Mouse (Mus musculus): ENCODE measurements at regions not wholly inside any gene's neighbourhood (a gene's known extent, or its start where the extent isn't known, plus 50 kb on each side); places are given as distances from the start of the nearest gene placed in this dataset.
"Not testable (repeated sequence)": the region's sequence is repeated elsewhere in the genome, so short reads cannot be mapped to it uniquely, and the experiment has no call there.

DNA sequence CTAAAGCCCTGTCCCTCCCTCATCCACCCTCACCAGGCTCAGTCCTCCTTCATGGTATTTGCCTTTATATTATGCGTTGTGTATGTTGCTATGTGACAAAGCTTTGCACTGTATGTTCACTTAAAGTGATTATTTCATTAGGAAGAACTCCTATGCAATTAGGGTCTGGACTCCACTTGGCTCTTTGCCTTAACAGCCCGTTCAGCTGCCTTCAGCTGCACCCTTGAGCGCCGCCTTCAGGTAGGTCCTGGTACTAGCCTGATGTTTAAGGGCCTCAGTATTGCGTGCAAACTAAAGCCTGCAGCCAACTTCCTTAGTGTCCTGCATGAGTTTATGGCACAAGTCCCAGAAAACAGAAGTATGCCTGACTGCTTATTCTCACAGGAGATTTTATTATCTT is 101.9 kb upstream of the Rasgrp1 start:
- intact Hi-C loops (cut with DNase I; ENCODE audit: low total_unique reads) = no loop called here
- DNase-seq = peak; percentile 8

DNA sequence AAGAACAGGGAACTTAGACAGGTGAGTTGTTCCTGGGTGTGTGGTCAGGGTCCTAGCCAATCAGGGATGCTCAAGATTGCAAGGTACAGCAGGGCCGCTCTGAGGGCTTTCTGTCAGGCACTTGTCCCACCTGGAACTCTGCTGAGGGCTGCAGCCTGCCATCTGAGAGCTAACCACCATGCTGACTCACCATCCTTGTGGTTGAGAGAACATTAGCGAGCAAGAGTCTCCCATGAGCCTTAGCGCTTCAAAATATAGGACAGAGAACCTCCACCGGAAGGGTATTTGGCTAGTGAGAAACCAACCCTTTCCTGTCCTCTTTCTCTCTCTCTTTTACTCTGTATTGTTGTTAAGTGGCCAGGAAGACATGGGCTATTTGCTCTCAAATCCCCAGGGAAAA is 104.1 kb upstream of the Rasgrp1 start:
- no peak for DNase-seq
- intact Hi-C loops (cut with DNase I; ENCODE audit: low total_unique reads) = no loop called here

DNA sequence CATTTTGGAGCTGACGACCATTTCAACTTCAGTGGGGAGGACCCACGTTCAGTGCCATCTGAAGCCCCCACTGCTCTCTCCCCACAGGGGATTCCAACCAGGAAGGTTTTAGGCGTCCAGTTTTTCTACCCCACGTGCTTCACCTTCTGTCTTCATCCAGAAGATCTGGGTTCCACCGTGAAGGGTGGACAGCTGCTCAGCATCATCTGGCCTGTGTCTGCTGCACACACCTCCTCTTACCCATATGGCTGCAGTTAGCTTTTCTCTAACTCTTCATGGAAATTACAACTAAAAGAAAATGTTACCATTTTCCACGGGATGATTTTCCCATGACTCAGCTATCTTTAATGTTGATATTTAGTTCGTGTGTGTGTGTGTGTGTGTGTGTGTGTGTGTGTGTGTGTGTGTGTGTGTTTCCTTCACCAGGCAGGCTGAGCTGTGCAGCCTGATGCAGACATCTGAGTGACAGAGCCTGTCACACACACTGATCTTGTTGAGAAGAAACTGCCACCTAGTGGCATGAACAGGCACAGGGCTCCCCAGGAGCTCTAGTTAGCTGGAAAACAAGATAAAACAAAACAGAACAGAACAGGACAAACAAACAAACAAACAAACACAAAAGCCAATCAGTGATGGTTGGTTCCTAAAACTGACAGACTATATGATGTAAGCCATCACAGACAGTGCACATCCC is 107.5 kb upstream of the Rasgrp1 start:
- peak; percentile 6 for DNase-seq
- intact Hi-C loops (cut with DNase I; ENCODE audit: low total_unique reads) = no loop called here

DNA sequence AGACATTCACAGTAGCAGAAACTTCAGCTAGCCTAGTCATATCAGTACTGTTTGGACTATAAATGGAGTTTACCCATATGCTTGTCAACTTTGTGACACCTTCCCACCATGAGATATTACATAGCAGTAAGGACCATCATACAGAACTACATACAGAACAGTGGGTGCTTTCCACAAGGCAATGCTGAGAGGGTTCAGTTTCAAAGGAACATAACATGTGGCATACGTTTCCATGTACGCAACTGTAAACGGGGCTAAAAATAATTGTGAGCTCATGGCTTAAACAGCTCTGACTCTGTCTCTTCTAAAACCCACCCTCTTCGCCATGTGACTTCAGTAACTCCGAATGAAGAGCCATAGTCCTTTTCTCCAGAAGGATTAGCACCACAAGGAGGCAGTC is 109.0 kb upstream of the Rasgrp1 start:
- DNase-seq = no peak
- intact Hi-C loops (cut with DNase I; ENCODE audit: low total_unique reads) = no loop called here

DNA sequence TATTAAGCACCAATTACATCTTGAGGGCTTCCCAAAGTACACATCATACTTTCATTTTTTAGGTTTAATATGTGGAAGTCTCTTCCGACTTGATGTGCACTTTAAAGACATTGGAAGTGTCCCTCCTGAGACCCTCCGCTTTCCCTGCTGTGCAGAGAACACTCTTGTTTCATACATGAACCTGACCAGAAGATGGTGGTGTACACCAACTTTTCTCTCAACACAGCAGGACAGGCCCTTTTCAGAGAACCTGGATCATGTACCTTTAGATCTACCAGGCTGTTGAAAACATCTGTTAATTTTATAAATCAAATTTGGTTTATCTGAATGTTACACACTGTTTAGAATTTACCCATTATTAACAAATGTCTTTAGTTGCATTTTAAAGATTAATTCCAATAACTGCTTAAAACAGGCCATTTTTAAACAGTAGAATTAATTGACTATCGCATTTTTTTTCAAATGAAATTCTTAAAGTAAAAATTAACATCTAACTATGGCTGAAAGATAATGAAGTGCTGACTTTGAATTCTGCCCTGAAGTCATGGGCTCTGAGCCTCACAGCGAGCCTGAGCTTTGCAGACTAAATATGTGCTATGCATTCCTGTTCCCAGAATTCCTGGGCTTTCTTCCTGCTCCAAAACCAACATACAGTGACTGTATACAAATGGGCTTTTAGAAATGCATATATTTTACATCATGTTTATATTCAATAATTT is 112.4 kb upstream of the Rasgrp1 start:
- no peak for DNase-seq
- intact Hi-C loops (cut with DNase I; ENCODE audit: low total_unique reads) = no loop called here

DNA sequence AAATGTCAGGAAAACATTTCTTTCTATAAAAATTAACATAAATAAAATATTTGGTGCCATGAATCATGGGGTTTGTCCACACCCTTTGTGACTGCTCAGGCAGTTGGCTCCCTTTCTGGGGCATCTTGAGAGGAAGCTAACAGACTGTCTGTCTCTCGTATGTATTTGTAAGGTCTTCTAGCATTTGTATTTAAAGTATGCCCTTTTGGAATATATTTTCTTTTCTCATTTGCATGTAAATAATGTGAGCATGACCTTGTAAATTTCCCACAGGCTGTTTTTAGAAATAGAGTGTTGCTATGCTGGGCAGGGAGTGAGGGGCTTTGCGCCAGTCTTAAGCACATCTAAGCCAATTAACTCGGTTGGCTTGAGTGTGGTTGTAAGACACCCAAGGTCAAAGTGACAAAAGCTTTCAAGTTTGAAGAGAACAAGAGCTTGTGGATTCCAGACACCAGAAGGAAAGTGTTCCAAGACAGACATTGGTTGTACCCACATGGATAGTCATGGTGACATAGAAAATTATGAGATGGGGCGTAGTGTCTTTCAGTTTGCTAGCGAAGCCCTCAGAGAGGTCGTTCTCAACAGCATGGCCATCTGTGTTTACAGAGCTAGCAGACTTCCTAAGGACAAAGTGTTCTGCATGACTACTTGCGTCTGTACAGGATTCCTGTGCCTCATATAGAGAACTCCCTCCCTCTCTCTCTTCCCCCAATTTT is 113.1 kb upstream of the Rasgrp1 start:
- intact Hi-C loops (cut with DNase I; ENCODE audit: low total_unique reads) = no loop called here
- DNase-seq = no peak

DNA sequence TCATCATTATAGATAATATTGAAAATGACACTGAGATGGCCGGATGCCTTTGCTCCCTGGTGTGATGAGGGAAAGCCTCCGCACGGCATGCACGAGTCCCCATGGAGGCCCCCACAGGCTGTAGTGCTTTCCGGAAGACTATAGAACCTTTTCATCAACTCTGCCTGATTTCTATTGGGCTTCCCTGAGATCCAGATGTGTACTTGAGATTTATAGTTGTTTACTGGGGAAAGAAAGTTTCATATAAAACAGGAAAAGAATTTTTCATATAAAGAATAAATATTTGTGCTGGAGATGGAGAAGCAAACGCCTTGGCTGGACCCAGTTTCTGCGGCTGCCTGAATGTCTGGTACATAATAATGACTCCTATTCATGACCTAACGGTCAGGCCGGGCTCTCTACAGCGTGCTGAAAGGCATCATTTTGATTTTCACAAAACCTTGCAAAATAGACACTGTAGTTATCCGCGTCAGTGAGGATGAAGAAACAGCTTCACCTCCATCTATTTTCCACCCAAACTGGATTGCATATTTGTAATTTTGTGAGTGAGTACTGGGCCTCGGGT is 113.7 kb upstream of the Rasgrp1 start:
- intact Hi-C loops (cut with DNase I; ENCODE audit: low total_unique reads) = no loop called here
- no peak for DNase-seq

DNA sequence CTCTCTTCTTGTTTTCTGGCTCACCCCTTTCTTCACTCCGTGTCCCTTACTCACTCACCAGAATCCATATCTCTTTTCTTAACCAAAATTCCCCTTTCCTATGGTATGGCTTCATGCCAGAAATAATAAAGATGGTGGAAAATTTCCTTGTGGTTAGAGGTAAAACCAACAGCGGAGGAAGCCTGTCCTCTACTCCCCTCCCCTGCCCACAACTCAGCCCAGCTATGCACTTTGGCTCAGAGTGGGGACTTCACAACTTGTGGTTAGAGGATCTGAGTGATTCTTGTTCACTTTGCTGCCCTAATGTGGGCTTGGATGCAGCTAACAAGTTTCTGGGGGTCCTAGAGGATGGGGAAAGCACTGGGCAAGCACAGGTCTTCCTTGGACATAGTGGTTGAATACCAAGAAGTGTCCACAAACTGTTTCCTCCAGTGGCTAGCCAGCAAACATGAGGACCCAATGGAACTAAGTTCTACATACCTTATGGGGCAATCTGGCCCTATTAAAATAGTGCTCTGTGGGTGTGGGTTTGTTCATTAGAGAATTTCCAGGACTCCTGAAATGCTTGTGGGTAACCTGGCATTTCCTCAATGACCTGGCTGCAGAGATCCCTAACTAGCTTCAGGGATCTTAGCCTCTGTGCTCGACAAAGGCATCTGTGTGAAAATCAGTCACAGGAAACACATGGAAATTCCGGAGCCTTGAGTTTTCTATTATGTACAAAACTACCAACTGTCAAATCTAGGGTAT is 118.9 kb upstream of the Rasgrp1 start:
- no peak for DNase-seq
- intact Hi-C loops (cut with DNase I; ENCODE audit: low total_unique reads) = no loop called here

DNA sequence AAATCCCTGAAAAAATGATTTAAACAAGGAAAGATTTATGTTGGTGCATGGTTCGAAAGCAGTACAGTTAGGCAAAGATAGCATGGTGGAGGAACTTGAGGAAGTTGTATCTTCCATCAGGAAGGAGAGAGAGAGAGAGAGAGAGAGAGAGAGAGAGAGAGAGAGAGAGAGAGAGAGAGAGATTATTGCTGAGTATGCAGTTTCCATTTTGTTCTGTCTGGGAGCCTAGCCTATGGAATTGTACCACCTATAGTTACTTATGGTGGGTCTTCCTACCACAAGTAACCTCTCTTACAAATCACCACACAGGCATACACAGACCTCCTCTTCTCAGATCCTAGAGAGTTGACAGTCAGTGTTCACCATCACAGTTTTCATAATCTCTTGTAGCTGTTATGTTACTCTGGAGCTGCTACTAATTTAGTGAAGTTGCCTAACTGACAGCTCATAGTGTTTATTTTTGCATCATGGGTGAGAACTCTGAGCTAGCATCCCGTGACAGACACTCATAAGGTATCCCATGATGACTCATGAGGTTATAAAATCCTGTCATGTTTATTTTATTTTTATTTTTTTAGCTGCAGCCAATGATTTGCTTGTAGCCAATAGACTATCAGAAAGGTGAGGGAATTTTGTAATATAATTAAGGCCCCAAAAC is 132.2 kb upstream of the Rasgrp1 start:
- intact Hi-C loops (cut with DNase I; ENCODE audit: low total_unique reads) = no loop called here
- DNase-seq = no peak

DNA sequence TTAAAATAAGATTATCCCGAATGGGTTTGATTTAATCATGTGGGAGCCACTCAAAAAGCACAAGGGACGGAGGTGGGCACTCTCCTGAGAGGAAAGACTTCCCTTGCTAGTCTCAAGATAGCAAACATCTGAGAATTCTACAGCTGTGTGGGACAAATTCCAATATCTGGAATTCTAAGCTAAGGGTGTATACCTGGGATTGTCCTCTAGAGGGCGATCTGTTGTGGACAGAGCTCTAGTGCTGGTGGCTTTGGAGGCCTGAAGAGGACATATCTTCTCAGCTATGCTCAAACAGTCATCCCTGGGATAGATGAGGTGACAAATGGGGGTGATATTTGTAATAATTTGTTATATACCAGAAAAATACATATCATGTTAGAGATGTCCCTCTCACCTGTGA is 132.8 kb upstream of the Rasgrp1 start:
- no peak for DNase-seq
- intact Hi-C loops (cut with DNase I; ENCODE audit: low total_unique reads) = no loop called here

DNA sequence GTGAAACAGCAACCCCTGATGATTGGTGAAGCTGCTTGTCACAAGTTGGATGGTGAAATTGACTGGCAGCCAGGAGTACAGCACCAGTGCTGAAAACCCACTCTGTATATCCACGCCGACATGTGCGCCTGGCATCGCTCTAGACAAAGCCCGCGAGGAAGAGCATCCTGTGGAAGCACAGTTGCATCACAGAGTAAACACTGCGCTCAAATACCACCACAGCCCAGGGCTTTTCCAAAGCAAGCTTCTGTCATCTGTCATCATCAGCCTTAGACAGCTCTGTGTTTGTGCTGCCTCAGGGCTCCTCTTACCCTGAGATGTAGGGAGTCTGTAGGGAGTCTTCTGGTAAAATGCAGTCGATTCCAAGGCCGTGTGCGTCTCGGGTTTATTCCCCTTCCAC is 134.7 kb upstream of the Rasgrp1 start:
- intact Hi-C loops (cut with DNase I; ENCODE audit: low total_unique reads); DNase-seq: not testable (repeated sequence)

DNA sequence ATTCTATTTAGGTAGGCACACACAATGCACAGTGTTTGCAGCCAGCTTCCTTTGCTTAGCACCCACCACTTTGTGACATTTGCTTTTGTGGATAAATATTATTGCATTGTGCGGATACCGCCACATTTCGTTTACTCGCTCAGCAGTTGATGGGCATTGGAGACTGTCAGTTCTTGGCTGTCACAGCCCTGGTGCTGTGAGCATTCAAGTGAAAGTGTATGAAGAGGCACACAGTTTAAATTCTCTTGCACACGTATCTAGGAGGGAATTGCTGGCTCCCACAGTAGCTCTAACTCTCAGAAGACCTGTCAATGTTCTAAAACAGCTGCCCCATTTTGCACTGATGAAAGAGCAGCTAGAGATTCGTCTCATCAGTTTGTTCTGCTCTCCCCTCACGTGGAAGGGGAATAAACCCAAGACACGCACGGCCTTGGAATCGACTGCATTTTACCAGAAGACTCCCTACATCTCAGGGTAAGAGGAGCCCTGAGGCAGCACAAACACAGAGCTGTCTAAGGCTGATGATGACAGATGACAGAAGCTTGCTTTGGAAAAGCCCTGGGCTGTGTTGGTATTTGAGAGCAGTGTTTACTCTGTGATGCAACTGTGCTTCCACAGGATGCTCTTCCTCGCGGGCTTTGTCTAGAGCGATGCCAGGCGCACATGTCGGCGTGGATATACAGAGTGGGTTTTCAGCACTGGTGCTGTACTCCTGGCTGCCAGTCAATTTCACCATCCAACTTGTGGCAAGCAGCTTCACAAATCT is 136.6 kb upstream of the Rasgrp1 start:
- DNase-seq; intact Hi-C loops (cut with DNase I; ENCODE audit: low total_unique reads): not testable (repeated sequence)

DNA sequence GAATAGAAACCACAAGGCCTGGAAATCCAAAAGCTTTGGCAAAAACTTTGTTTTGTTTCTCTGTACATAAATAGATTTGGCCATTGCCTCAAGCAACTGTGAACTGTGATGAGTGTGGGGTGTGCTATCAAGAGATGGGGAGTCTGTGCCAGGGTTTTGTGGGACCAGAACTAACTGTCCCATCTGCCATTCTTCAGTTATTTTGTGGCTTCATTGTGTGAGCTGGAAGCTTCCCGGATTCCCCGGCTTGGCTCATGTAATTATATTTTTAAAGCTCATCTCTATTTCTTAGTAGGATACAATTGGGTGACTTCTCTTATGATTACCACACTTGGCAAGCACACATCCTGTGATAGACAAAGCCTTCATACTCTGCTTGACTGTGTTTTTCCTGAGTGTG is 143.6 kb upstream of the Rasgrp1 start:
- intact Hi-C loops (cut with DNase I; ENCODE audit: low total_unique reads) = no loop called here
- peak; percentile 6 for DNase-seq

DNA sequence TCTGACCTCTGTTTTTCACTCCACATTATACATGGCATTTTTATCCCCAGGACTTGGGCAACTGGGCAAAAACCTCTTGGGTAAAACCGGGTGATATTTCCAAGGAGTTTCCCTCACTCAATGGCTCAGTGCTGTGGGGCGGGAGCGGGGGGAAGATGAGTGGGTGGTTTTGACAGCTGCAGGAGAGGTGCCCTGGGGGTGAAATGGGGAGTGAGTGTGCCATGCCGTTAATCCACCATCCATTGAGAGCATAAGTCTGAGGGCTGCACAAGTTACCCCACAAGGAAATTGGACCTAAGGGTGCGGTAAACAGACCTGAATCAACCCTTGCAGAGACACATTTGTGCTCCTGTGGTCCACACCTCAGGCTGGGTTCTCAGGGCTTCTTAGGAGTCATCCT is 155.8 kb upstream of the Rasgrp1 start:
- DNase-seq = no peak
- intact Hi-C loops (cut with DNase I; ENCODE audit: low total_unique reads) = no loop called here

DNA sequence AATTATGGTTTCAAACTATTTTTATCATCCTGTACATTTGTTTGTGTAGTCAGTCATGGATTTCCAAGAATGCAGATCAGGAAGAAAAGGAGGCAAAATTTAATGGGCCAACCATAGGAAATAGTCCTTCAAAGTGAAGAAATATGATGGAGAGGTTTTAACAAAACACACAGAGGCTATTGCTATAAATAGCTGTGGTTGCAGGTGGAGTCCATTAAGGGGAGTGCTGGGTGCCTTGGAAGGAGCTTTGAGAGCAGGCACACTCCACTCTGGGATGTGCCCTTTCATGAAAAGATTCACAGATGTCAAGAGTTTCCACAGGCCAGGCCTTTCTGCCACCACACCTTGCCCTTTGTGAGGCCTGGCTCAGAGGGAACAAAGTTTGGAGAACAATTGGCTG is 159.8 kb upstream of the Rasgrp1 start:
- intact Hi-C loops (cut with DNase I; ENCODE audit: low total_unique reads) = no loop called here
- DNase-seq = no peak

DNA sequence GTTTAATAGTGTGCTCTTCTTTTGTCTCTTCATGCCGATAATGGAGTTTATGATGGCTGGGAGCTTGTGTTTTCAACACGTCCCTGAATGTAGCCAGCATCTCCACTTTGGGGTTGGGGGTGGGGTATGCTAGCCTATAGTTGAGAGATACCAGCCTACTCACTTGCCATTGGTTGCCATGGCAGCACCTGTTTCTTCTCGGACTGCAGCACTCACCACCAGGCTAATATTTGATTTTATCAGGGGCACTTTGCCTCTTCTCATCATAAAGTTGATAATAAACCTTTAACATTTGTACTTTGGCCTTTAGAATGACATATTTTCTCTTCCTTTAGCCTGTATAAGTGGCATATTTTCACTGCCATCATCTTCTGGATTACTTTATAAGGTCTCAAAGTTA is 168.9 kb upstream of the Rasgrp1 start:
- DNase-seq = no peak
- intact Hi-C loops (cut with DNase I; ENCODE audit: low total_unique reads) = no loop called here

DNA sequence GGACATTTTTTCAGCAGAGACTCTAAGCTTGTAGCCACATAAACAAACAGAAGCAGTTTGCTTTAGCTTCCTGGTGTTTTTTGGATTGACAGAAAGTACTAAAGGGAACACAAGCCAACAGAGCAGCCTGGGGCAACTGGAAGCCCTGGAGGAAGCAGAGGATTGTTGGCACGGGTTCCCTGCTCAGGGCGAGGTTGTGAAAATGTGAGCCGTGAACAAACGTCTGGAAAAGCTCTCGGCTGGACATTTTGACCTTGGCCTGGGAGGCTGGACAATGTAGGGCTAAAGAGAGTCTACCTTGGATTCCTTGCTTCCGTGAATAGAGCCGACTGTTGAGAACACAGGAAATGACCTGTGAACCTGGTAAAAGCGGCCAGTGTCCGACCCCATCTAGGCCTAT is 169.8 kb upstream of the Rasgrp1 start:
- no peak for DNase-seq
- intact Hi-C loops (cut with DNase I; ENCODE audit: low total_unique reads) = no loop called here

DNA sequence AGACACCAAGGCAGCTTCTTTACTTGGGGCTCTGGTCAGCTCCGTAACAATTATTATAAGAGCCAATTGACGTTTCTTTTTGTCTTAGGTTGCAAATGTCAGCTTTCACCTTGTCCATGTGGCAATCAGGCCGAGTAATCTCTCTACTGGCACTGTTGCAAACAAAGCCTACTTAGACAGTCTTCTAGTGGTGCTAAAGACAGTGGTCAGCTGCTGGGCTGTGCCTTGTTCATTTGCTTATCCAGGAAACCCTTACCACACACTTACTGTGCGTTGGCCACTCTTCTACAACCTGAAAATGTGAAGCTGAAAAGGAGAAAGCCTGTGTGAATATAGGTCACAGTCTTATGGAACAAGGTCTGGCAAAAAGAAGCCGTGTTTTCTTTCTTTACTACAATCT is 181.6 kb upstream of the Rasgrp1 start:
- DNase-seq = no peak
- intact Hi-C loops (cut with DNase I; ENCODE audit: low total_unique reads) = no loop called here

DNA sequence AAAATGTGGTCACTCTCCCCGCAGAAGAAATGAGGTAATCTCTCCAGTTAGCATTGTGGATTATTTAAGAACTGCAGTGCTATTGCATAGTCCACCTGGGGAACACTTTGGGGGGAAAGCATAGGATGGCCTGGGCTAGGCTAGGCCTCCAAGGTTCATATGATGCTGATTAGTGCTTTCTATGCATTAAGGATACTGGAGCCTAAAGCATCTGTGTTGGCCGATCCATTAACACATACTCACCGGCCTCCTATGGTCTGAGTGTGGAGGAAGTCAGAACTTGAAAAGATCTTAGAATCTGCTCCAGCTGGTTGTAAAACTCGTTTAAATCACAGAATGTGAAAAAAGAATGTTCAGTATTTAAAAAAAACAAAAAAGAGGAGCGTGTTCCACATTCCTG is 196.1 kb upstream of the Rasgrp1 start:
- no peak for DNase-seq
- intact Hi-C loops (cut with DNase I; ENCODE audit: low total_unique reads) = no loop called here

Measured in gastrocnemius, postnatal 14 days (tissue).